Mouse (Mus musculus): ENCODE results near the gene Fam57b.

Gene Fam57b

GRCm38 (mm10) chr7:126825952-126826351 lies 28.5 kb downstream of the Fam57b start:
- DNase-seq (ENCODE audit: low read depth): no peak

- DNase-seq (ENCODE audit: low read depth): no peak
These were observed 34.1 kb downstream of the Fam57b start, which contains the start of gene 4930451I11Rik for GRCm38 (mm10) chr7:126831539-126831938. Gene 4930451I11Rik, minus strand, starts transcription at chr7:126831639.

GRCm38 (mm10) chr7:126832036-126832598 lies 34.6 kb downstream of the Fam57b start:
- peak; percentile 74 for DNase-seq (ENCODE audit: low read depth)

GRCm38 (mm10) chr7:126833294-126833693 lies 35.8 kb downstream of the Fam57b start:
- DNase-seq (ENCODE audit: low read depth): no peak

- DNase-seq (ENCODE audit: low read depth): no peak
These were observed 45.8 kb downstream of the Fam57b start for GRCm38 (mm10) chr7:126843276-126843675.

- no peak for DNase-seq (ENCODE audit: low read depth)
These were observed 48.0 kb downstream of the Fam57b start for GRCm38 (mm10) chr7:126845516-126845915.

- DNase-seq (ENCODE audit: low read depth): no peak
These were observed 49.6 kb downstream of the Fam57b start, which contains the start of gene Doc2a for GRCm38 (mm10) chr7:126847116-126847420. Gene Doc2a, plus strand, starts transcription at chr7:126847416.

GRCm38 (mm10) chr7:126847421-126848398 lies 50.2 kb downstream of the Fam57b start:
- DNase-seq (ENCODE audit: low read depth): no peak

GRCm38 (mm10) chr7:126848794-126849193 lies 51.3 kb downstream of the Fam57b start:
- DNase-seq (ENCODE audit: low read depth): no peak

- DNase-seq (ENCODE audit: low read depth): no peak
These were observed 52.7 kb downstream of the Fam57b start for GRCm38 (mm10) chr7:126850161-126850560.

GRCm38 (mm10) chr7:126851192-126851591 lies 53.7 kb downstream of the Fam57b start:
- no peak for DNase-seq (ENCODE audit: low read depth)

- DNase-seq (ENCODE audit: low read depth): no peak
These were observed 56.0 kb downstream of the Fam57b start for GRCm38 (mm10) chr7:126853454-126853853.

GRCm38 (mm10) chr7:126855641-126856040 lies 58.2 kb downstream of the Fam57b start:
- DNase-seq (ENCODE audit: low read depth): no peak

- DNase-seq (ENCODE audit: low read depth): no peak
These were observed 59.4 kb downstream of the Fam57b start for GRCm38 (mm10) chr7:126856741-126857420.

- no peak for DNase-seq (ENCODE audit: low read depth)
These were observed 63.5 kb downstream of the Fam57b start for GRCm38 (mm10) chr7:126860987-126861386.

- DNase-seq (ENCODE audit: low read depth): peak; percentile 91
These were observed 64.1 kb downstream of the Fam57b start, which contains the start of gene Hirip3 for GRCm38 (mm10) chr7:126861429-126862130. Gene Hirip3, plus strand, starts transcription at chr7:126861972.

- peak; percentile 94 for DNase-seq (ENCODE audit: low read depth)
These were observed 64.8 kb downstream of the Fam57b start, which contains the start of gene Ino80e for GRCm38 (mm10) chr7:126862147-126862784. Gene Ino80e, minus strand, starts transcription at chr7:126862377.

- no peak for DNase-seq (ENCODE audit: low read depth)
These were observed 66.3 kb downstream of the Fam57b start for GRCm38 (mm10) chr7:126863791-126864190.

- no peak for DNase-seq (ENCODE audit: low read depth)
These were observed 70.1 kb downstream of the Fam57b start for GRCm38 (mm10) chr7:126867534-126867933.

GRCm38 (mm10) chr7:126868003-126868402 lies 70.5 kb downstream of the Fam57b start:
- no peak for DNase-seq (ENCODE audit: low read depth)

- DNase-seq (ENCODE audit: low read depth): no peak
These were observed 72.5 kb downstream of the Fam57b start for GRCm38 (mm10) chr7:126869780-126870519.
